17 mouse cellular contexts compared by ENCODE assay signal in the genomic region with DNA sequence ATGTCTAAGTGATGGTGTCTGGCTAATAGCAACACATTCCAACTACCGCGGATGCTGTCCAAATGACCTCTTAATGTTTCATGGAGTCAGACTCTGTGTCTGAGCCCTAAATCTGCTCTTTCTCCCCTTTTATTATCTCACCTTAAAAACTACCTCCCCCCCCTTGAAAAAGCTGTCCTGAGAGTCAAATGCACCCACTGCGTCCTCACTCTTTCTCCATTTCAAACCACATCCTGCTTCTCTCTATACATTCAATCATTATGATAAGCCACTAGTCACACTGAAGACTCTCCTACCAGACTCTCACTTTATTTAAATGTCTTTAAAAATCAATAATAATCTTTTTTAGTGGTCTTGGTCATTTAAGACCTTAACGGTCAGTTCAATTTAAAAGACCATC. TPM values are rescaled to one million over a fixed set of nuclear protein-coding genes. Genes with fewer than 3 reads are reported as not detected.
"Had no signal": no experiment of that assay in that cellular context is flagged by ENCODE, and none has a peak within 500 bp of the region (broad histone marks: within the 10 kb centered on the region; RNA-seq: fewer than 3 reads in every experiment).

No protein-coding gene starts in this region.

- DNase-seq: lung, adult 18-20 months; lung, embryonic 14.5 days; lung, postnatal 10 days; lung, postnatal 4 days; right cerebral cortex, postnatal 14 days; thymus, adult 18-20 months; thymus, postnatal 14 days; thymus, postnatal 36 days had no signal

- ATAC-seq: midbrain, embryonic 13.5 days; midbrain, embryonic 15.5 days had no signal

RNA-seq across cellular contexts. Expression of gene A1cf, which starts 51.8 kb away (rescaled TPM):
- polyA plus RNA-seq: lung, embryonic 14.5 days; lung, embryonic 16.5 days; midbrain, embryonic 11.5 days; midbrain, embryonic 13.5 days; midbrain, embryonic 15.5 days; midbrain, postnatal 0 days; neural tube, embryonic 12.5 days; neural tube, embryonic 14.5 days; stomach, embryonic 14.5 days; thymus, postnatal 0 days had no signal
